Mouse (Mus musculus): Measurements from ENCODE around the gene 4930503B20Rik. TPM values are rescaled to one million over a fixed set of nuclear protein-coding genes. Genes with fewer than 3 reads are reported as not detected.

4930503B20Rik gene
- polyA plus RNA-seq, 1 experiment from 2014 or later: not detected

DNA sequence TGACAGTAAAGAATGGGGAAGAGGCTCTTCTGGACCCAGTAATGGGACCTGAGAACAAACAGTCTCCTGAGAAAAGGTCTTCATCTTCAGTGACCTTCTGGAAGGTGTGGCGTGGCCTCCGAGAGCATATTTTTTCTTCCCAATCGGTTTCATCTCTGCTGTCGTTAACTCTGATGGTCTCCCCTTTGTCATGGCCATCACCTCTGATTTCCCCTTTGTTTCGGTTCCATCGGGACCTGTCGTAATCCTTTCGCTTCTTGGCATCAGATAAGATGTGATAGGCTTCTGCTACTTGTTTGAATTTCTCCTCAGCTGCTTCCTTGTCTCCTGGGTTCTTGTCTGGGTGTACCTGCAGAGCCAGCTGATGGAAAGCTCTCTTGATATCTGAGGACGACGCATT is 401 bp downstream of the 4930503B20Rik start:
- Histone ChIP-seq H3K36me3 (no peaks in the 10 kb centered on the region), H3K27me3 (replicated peaks) (no peaks in the 10 kb centered on the region), H3K27ac (replicated peaks) (no peak overlapping the region), H3K4me2 (no peak overlapping the region), H3K4me3 (no peak overlapping the region), H3K9me3 (no peaks in the 10 kb centered on the region), H3K9ac (no peak overlapping the region), H3K4me1 (peaks cover 46% of the 10 kb centered on the region)
- no peak for ATAC-seq (ENCODE audit: extremely low read depth, insufficient number of reproducible peaks, low FRiP score, low TSS enrichment)
- 83% methylated on average over 10 of the region's 10 CpGs for WGBS

DNA sequence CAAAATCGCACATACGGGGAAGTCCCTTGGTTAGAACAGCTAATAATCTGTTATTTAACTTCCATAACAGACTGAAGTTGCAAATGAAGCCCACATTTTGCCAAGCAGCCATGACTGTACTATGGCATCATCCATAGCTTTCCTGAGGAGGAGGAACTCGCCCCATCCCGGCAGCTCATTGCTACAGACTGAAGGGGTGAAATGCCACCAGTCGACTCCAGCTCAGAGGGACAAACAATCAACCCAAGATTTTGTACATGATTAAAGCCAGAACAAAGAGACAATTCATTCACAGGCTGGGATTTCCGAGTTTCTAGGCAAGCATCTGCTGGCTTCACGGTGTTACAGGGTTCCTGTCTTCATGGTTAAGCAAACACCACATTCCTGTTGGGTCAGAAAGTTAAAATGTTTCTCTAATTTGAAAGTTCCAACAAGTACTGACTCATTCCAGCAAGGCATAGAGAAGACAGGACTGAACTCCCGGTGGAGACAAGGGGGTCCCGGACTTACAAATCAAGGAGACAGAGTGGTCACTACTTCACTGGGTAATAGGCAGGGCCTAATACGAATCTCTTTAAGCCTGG is 1.7 kb downstream of the 4930503B20Rik start:
- no peak overlapping the region for H3K4me2 ChIP-seq
- no peaks in the 10 kb centered on the region for H3K27me3 ChIP-seq (replicated peaks)
- no peak overlapping the region for H3K27ac ChIP-seq (replicated peaks)
- ATAC-seq (ENCODE audit: extremely low read depth, insufficient number of reproducible peaks, low FRiP score, low TSS enrichment): no peak
- no peak overlapping the region for H3K4me3 ChIP-seq
- no peak overlapping the region for H3K9ac ChIP-seq
- 74% methylated on average over 10 of the region's 10 CpGs for WGBS
- no peaks in the 10 kb centered on the region for H3K36me3 ChIP-seq
- H3K4me1 ChIP-seq: peaks cover 39% of the 10 kb centered on the region
- no peaks in the 10 kb centered on the region for H3K9me3 ChIP-seq

DNA sequence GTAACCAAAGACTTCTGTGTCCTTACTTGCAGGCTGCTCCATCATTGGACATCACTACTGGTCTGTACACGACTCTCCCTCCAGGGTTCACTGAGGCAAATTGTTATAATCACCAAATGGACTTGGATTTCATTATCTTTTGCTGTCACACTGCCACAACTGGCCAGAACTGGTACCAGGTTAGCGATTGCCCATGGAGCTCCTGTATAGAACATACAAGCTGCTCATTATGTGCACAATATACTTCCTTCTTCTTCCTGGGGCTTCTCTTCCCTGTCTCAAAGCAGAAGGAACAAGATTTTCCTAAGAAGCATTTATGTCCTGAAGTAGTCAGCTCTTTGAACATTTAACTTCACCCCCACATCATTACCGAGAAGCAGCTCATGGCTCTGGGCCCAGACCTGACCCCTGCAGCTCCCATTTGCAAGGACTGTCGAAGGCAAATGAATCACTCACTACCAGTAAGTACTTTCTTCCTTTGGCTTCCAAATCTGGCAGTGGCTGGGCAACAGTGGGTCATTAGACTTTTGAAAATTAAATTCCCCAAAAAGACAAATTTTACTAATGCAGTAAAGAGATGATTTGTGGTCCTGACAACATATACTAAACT is 9.2 kb downstream of the 4930503B20Rik start:
- Histone ChIP-seq H3K4me1 (peaks cover 25% of the 10 kb centered on the region), H3K36me3 (no peaks in the 10 kb centered on the region), H3K4me3 (no peak overlapping the region), H3K9ac (no peak overlapping the region), H3K27me3 (replicated peaks) (no peaks in the 10 kb centered on the region), H3K4me2 (no peak overlapping the region), H3K9me3 (no peaks in the 10 kb centered on the region), H3K27ac (replicated peaks) (no peak overlapping the region)
- WGBS: 45% methylated on average over 4 of the region's 4 CpGs
- ATAC-seq (ENCODE audit: extremely low read depth, insufficient number of reproducible peaks, low FRiP score, low TSS enrichment): no peak

DNA sequence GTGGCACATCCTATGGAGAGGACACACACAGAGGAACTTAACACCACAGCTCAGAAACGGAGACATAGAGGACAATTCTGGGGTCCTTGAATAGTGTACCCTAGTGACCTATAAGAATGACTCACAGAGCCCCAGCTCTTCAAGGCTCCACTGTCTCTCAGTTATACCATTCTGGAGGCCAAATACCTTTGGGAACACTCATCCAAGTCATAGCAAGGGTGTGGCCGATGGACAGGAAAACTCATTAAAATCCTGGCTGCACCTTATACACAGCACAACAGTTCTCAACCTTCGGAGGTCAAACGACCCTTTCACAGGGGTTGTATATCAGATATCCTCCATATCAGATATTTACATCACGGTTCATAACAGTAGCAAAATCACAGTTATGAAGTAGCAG is 18.6 kb downstream of the 4930503B20Rik start:
- H3K27ac ChIP-seq (replicated peaks): no peak overlapping the region
- no peak overlapping the region for H3K4me3 ChIP-seq
- no peak for ATAC-seq (ENCODE audit: extremely low read depth, insufficient number of reproducible peaks, low FRiP score, low TSS enrichment)
- no peak overlapping the region for H3K4me2 ChIP-seq
- H3K27me3 ChIP-seq (replicated peaks): no peaks in the 10 kb centered on the region
- no peaks in the 10 kb centered on the region for H3K4me1 ChIP-seq
- no peak overlapping the region for H3K9ac ChIP-seq
- WGBS: 79% methylated on average over 5 of the region's 5 CpGs
- H3K36me3 ChIP-seq: no peaks in the 10 kb centered on the region
- no peaks in the 10 kb centered on the region for H3K9me3 ChIP-seq

DNA sequence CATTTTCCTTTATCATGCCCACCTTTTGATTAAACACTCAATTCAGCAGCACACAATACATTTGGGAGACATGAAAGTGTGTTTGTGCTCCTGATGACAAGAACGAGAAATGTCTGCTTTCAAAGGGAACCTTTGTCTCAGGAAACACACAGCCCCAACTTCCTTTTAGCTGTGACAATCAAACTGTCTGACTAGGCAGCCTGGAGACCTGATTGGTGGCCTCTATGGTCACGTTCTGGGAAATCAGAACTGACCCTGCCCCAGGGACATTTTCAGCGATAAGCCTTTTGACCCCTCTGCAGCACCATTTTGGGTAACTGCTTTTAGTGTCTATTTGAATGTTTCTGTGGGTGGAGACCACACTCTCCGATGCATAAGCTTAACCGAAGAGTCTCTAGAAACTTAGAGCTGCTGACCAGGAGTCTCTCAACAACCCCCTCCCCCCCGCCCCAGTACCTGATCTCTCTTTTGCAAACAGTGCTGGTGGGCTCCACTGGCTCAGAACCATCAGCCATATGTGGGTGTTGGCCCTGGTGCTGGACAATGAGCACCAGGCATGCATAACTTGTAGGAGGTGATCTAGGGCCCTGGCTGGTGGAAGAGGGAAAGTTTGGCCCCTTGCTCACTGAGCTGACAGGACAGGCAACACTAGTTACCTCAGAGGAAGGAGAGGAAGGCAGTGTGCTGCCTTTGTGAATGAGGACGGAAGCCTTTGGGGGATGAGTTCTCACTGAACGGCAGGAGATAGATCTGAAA is 22.7 kb downstream of the 4930503B20Rik start:
- H3K27ac ChIP-seq (replicated peaks): no peak overlapping the region
- no peak overlapping the region for H3K4me3 ChIP-seq
- no peaks in the 10 kb centered on the region for H3K27me3 ChIP-seq (replicated peaks)
- 59% methylated on average over 8 of the region's 8 CpGs for WGBS
- H3K9ac ChIP-seq: no peak overlapping the region
- H3K9me3 ChIP-seq: no peaks in the 10 kb centered on the region
- ATAC-seq (ENCODE audit: extremely low read depth, insufficient number of reproducible peaks, low FRiP score, low TSS enrichment): no peak
- no peaks in the 10 kb centered on the region for H3K36me3 ChIP-seq
- H3K4me2 ChIP-seq: no peak overlapping the region
- no peaks in the 10 kb centered on the region for H3K4me1 ChIP-seq

DNA sequence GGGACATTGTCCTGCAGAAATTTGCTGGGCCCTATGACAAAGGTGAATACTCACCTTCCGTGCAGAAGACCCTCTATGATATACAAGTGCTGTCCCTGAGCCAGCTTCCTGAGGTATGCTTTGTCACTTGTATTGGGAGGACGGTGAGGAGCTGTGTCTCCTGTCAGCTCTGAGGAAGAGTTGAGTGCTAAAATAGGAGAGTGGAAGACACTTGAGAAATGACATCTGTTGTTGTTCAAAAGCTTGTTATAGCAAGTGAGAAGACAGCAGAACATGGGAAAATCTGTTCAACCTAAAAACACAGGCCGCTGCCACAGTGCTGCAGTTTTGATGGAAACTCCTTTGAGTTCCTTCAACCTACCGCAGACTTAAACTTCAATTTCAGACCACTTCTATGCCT is 25.4 kb downstream of the 4930503B20Rik start:
- 63% methylated on average over 4 of the region's 4 CpGs for WGBS
- ATAC-seq (ENCODE audit: extremely low read depth, insufficient number of reproducible peaks, low FRiP score, low TSS enrichment): no peak
- Histone ChIP-seq H3K4me1 (peaks cover 4% of the 10 kb centered on the region), H3K27ac (replicated peaks) (no peak overlapping the region), H3K9ac (no peak overlapping the region), H3K9me3 (no peaks in the 10 kb centered on the region), H3K4me3 (no peak overlapping the region), H3K27me3 (replicated peaks) (no peaks in the 10 kb centered on the region), H3K4me2 (no peak overlapping the region), H3K36me3 (no peaks in the 10 kb centered on the region)

DNA sequence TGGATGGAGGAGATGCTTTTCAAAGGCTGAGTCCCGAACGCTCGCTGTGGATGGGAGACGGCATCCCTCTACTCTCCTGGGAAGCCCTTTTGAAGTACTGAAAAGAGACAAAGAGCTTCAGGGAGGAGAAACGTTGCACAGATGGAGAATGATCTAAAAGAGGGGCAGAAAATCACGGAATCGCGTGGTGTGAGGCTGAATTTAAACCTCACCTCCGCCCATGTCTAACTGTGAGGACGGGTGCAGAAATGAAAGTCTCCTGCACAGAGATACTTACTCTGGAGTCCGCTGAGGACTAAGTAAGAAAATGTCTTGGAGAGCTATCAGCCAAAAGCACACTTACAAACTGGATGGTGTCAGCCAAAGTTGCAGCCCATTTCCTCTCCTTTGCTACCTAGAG is 29.2 kb downstream of the 4930503B20Rik start:
- H3K4me3 ChIP-seq: no peak overlapping the region
- H3K27me3 ChIP-seq (replicated peaks): no peaks in the 10 kb centered on the region
- H3K9ac ChIP-seq: no peak overlapping the region
- 81% methylated on average over 11 of the region's 11 CpGs for WGBS
- H3K4me1 ChIP-seq: peaks cover 13% of the 10 kb centered on the region
- no peak for ATAC-seq (ENCODE audit: extremely low read depth, insufficient number of reproducible peaks, low FRiP score, low TSS enrichment)
- no peak overlapping the region for H3K27ac ChIP-seq (replicated peaks)
- no peaks in the 10 kb centered on the region for H3K9me3 ChIP-seq
- no peak overlapping the region for H3K4me2 ChIP-seq
- no peaks in the 10 kb centered on the region for H3K36me3 ChIP-seq

DNA sequence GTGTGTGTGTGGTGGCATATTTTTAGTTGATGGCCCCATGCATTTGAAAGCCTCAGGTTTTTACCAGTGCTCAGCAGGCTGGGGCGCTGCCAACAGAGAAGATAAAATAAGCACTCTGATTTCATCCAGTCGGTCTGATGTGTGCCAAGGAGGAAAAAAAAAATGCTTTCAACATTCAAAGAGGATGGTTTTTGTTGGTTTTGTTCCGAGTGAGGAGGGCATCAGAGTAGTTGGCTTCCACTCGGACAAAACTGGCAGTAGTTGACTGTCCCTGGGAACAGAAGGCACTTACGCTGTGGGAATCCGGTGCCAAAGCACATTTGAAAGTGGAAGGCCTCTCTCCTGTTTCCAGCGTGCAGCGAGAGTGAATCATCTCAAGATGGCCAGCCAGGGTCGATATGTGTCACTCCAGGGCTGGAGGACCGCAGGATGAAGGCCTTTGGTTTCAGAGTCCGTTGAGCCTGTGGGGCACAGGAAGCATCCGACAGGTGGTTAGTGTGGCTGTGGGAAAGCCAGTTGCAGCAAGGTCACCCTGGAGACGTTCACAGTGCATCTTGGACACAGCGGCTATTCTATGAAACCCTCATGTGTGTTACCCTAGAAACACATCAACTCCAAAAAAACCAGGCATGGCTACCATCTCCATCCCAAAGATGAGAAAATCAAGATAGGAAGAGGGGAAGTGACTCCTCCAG is 30.4 kb downstream of the 4930503B20Rik start:
- Histone ChIP-seq H3K27me3 (replicated peaks) (no peaks in the 10 kb centered on the region), H3K36me3 (no peaks in the 10 kb centered on the region), H3K4me2 (peak overlapping the region; percentile 33; the same call in 1 of the 2 replicates), H3K4me3 (no peak overlapping the region), H3K9me3 (no peaks in the 10 kb centered on the region), H3K4me1 (peaks cover 13% of the 10 kb centered on the region), H3K9ac (no peak overlapping the region), H3K27ac (replicated peaks) (peak overlapping the region; percentile 52; the same call in 1 of the 2 replicates)
- 69% methylated on average over 14 of the region's 14 CpGs for WGBS
- ATAC-seq (ENCODE audit: extremely low read depth, insufficient number of reproducible peaks, low FRiP score, low TSS enrichment): no peak

DNA sequence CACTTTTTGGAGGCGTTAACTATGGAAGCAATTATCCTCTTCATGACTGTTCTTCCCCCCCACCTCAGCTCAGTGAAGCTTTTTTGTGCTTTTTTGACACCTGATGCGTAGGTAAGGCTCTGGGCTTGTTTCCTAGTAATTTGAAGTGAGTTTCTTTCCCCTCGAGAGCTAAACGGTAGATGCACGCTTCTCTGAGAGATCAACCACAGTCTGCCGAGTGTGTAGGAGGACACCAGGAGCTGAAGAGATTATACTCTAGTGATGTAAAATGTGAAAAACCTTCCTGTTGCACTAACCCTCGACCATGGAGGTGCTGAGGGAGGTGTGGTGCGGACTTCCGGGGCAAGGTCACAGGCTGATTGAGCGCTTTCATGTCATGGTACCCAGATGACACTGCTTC is 31.0 kb downstream of the 4930503B20Rik start:
- H3K27me3 ChIP-seq (replicated peaks): no peaks in the 10 kb centered on the region
- 0 out of 2 replicates have a peak overlapping the region, but pooled peaks have one; percentile 33 for H3K4me2 ChIP-seq
- peaks cover 13% of the 10 kb centered on the region for H3K4me1 ChIP-seq
- WGBS: 74% methylated on average over 10 of the region's 10 CpGs
- H3K36me3 ChIP-seq: no peaks in the 10 kb centered on the region
- no peaks in the 10 kb centered on the region for H3K9me3 ChIP-seq
- ATAC-seq (ENCODE audit: extremely low read depth, insufficient number of reproducible peaks, low FRiP score, low TSS enrichment): no peak
- H3K9ac ChIP-seq: peak overlapping the region; percentile 28; the same call in 1 of the 2 replicates
- H3K27ac ChIP-seq (replicated peaks): peak overlapping the region; percentile 52; the same call in 1 of the 2 replicates
- no peak overlapping the region for H3K4me3 ChIP-seq

DNA sequence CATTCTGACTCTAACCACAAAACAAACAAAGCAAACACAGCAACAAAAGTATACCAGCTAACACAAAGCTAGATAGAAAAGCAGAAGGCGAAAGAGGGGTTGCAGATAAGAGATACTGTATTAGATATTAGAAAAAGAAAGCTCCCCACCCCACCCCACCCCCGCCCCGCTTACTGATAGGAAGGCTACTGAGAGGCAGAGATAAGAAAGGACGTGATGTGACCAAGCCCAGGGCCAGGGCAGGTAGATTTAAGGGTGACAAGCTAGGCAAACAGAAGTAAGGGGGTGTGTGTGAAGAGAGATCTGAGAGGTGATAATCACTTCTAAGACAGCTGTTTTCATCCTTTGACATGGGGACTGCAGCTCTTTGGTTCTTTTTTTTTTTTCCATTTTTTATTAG is 32.8 kb downstream of the 4930503B20Rik start:
- H3K4me1 ChIP-seq: peaks cover 13% of the 10 kb centered on the region
- H3K27me3 ChIP-seq (replicated peaks): no peaks in the 10 kb centered on the region
- no peak overlapping the region for H3K4me3 ChIP-seq
- no peak overlapping the region for H3K4me2 ChIP-seq
- no peaks in the 10 kb centered on the region for H3K9me3 ChIP-seq
- H3K9ac ChIP-seq: no peak overlapping the region
- H3K36me3 ChIP-seq: no peaks in the 10 kb centered on the region
- H3K27ac ChIP-seq (replicated peaks): no peak overlapping the region
- WGBS: 57% methylated on average over 4 of the region's 4 CpGs
- no peak for ATAC-seq (ENCODE audit: extremely low read depth, insufficient number of reproducible peaks, low FRiP score, low TSS enrichment)

DNA sequence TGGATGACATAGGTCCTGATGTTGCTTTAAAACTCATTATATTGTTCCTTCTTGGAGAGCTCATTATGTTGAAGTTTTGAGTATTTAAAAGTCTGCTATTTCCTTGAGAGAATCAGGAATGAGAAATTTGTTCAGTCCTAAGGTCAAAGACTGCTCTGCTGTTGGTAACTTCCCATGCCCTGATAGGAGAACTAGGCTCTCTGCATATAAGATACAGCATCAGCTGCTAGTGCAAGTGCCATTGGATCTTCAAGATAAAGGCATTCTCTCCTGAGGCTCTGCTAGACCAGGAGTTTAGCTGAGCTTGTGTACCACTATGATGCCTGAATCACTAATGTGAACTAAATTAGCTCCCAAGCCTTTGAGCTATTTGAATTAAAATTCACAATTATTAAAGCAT is 33.2 kb downstream of the 4930503B20Rik start:
- Histone ChIP-seq H3K27me3 (replicated peaks) (no peaks in the 10 kb centered on the region), H3K9ac (no peak overlapping the region)
- no peak for ATAC-seq (ENCODE audit: extremely low read depth, insufficient number of reproducible peaks, low FRiP score, low TSS enrichment)

More for the DNA sequence above, 33.2 kb downstream of the 4930503B20Rik start:
- peaks cover 13% of the 10 kb centered on the region for H3K4me1 ChIP-seq
- no peak overlapping the region for H3K4me3 ChIP-seq
- H3K9me3 ChIP-seq: no peaks in the 10 kb centered on the region
- no peaks in the 10 kb centered on the region for H3K36me3 ChIP-seq
- H3K4me2 ChIP-seq: no peak overlapping the region
- H3K27ac ChIP-seq (replicated peaks): no peak overlapping the region
